Mouse (Mus musculus) cerebellum, adult 2 months (tissue): ENCODE data around the gene Vpreb1.
"Not testable (repeated sequence)": the region's sequence is repeated elsewhere in the genome, so short reads cannot be mapped to it uniquely, and the experiment has no call there.

Experiments
- CTCF ChIP-seq: fragments of 200-500 bp; IDR thresholded peaks from 2 replicates; pipeline ENCODE4 v1.5.1; 2011; ENCODE audit warnings: low read depth, mild to moderate bottlenecking, control low read depth, low read length, moderate library complexity, borderline replicate concordance; ENCODE audit not compliant: insufficient read depth
- POLR2A ChIP-seq: fragments of 200-500 bp; IDR thresholded peaks from 2 replicates; pipeline ENCODE4 v1.6.1; 2011; ENCODE audit warnings: low read length, control low read depth, borderline replicate concordance; ENCODE audit not compliant: insufficient read depth

- TF ChIP-seq CTCF, POLR2A: not testable (repeated sequence)
Measured at GRCm38 (mm10) chr16:16856054-16856453, 14.6 kb downstream of the Vpreb1 start.
